Mouse (Mus musculus): ENCODE data around the gene P2rx4. TPM values are rescaled to one million over a fixed set of nuclear protein-coding genes. Genes with fewer than 3 reads are reported as not detected.

Gene P2rx4
- polyA plus RNA-seq, 1 experiment from 2014 or later, result 20.1 TPM

DNA sequence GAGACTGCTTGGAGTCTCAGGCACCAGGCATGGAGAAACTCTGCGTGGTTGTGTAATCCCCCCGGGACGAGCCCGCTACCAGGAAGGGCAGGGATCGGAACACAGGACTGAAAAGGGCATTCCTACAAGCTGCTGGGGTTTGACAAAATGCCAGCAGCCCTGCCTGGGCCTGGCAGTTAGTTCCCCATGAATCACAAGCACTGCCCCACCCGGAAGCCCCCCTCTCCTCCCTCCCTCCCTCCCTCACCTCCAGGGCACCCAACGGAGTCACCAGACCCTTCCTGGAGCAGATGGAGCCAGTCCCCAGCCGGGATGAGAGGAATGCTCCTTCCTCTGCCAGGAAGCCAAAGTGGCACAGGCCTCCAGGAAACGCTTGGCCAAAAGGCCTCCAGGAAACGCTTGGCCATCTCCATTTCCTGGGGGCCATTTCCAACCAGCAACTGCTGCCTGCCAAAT lies 63.5 kb downstream of the P2rx4 start:
- Histone ChIP-seq H3K4me2 (ENCODE audit: low read depth, low read length) (0 out of 2 replicates have a peak overlapping the region, but pooled peaks have one; percentile 8), H3K36me3 (ENCODE audit: control insufficient read depth, insufficient read depth, low read length) (0 out of 2 replicates have a peak, but pooled peaks cover 7% of the 10 kb centered on the region), H3K4me3 (ENCODE audit: low read depth, low read length) (no peak overlapping the region), H3K9me3 (ENCODE audit: control insufficient read depth, low read length) (no peaks in the 10 kb centered on the region), H3K27me3 (replicated peaks; ENCODE audit: control insufficient read depth, insufficient read depth, low read length) (no peaks in the 10 kb centered on the region), H3K27ac (replicated peaks; ENCODE audit: low read depth, low read length) (peak overlapping the region; percentile 82), H3K9ac (ENCODE audit: low read depth, low read length) (peak overlapping the region; percentile 35; the same call in 1 of the 2 replicates), H3K4me1 (ENCODE audit: control insufficient read depth, insufficient read depth, low read length) (peaks cover 13% of the 10 kb centered on the region)
- peak; percentile 70 for DNase-seq (ENCODE audit: low spot score)
- WGBS, result 50% methylated on average over 9 of the region's 10 CpGs
- ATAC-seq (ENCODE audit: low read depth), result 0 out of 2 replicates have a peak, but pooled peaks have one; percentile 34

GRCm38 (mm10) chr5:122771428-122771827 lies 64.1 kb downstream of the P2rx4 start:
- no peaks in the 10 kb centered on the region for H3K27me3 ChIP-seq (replicated peaks; ENCODE audit: control insufficient read depth, insufficient read depth, low read length)
- H3K4me1 ChIP-seq (ENCODE audit: control insufficient read depth, insufficient read depth, low read length), result peaks cover 13% of the 10 kb centered on the region
- H3K4me3 ChIP-seq (ENCODE audit: low read depth, low read length), result no peak overlapping the region
- WGBS, result 83% methylated on average over 9 of the region's 9 CpGs
- no peaks in the 10 kb centered on the region for H3K9me3 ChIP-seq (ENCODE audit: control insufficient read depth, low read length)
- no peak overlapping the region for H3K4me2 ChIP-seq (ENCODE audit: low read depth, low read length)
- H3K27ac ChIP-seq (replicated peaks; ENCODE audit: low read depth, low read length), result no peak overlapping the region
- DNase-seq (ENCODE audit: low spot score) (no peak), ATAC-seq (ENCODE audit: low read depth) (no peak)
- no peak overlapping the region for H3K9ac ChIP-seq (ENCODE audit: low read depth, low read length)
- H3K36me3 ChIP-seq (ENCODE audit: control insufficient read depth, insufficient read depth, low read length), result 0 out of 2 replicates have a peak, but pooled peaks cover 7% of the 10 kb centered on the region

DNA sequence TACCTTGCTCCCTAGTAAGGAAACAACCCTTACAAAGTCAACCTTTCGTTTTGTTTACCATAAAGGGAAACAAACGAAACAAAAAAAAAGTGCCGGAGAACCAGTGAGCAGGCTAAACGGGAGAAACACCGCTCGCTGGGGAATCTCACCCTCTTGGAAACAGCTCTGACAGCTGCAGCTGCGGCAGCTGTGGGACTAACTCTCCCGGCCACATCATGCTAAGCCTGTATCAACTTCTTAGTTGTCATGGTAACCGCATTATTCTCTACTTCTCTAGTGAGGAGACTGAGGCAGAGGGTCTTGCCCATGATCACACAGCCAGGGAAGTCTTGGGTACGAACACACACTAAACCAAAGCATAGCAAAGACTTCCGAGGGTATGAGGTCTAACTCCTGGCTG lies 66.4 kb downstream of the P2rx4 start:
- no peak overlapping the region for H3K4me3 ChIP-seq (ENCODE audit: low read depth, low read length)
- DNase-seq (ENCODE audit: low spot score) (peak; percentile 36), ATAC-seq (ENCODE audit: low read depth) (no peak)
- WGBS, result 83% methylated on average over 11 of the region's 11 CpGs
- no peaks in the 10 kb centered on the region for H3K27me3 ChIP-seq (replicated peaks; ENCODE audit: control insufficient read depth, insufficient read depth, low read length)
- H3K9me3 ChIP-seq (ENCODE audit: control insufficient read depth, low read length), result no peaks in the 10 kb centered on the region
- H3K4me2 ChIP-seq (ENCODE audit: low read depth, low read length), result no peak overlapping the region
- no peak overlapping the region for H3K27ac ChIP-seq (replicated peaks; ENCODE audit: low read depth, low read length)
- H3K4me1 ChIP-seq (ENCODE audit: control insufficient read depth, insufficient read depth, low read length), result peaks cover 13% of the 10 kb centered on the region
- H3K36me3 ChIP-seq (ENCODE audit: control insufficient read depth, insufficient read depth, low read length), result no peaks in the 10 kb centered on the region
- no peak overlapping the region for H3K9ac ChIP-seq (ENCODE audit: low read depth, low read length)

DNA sequence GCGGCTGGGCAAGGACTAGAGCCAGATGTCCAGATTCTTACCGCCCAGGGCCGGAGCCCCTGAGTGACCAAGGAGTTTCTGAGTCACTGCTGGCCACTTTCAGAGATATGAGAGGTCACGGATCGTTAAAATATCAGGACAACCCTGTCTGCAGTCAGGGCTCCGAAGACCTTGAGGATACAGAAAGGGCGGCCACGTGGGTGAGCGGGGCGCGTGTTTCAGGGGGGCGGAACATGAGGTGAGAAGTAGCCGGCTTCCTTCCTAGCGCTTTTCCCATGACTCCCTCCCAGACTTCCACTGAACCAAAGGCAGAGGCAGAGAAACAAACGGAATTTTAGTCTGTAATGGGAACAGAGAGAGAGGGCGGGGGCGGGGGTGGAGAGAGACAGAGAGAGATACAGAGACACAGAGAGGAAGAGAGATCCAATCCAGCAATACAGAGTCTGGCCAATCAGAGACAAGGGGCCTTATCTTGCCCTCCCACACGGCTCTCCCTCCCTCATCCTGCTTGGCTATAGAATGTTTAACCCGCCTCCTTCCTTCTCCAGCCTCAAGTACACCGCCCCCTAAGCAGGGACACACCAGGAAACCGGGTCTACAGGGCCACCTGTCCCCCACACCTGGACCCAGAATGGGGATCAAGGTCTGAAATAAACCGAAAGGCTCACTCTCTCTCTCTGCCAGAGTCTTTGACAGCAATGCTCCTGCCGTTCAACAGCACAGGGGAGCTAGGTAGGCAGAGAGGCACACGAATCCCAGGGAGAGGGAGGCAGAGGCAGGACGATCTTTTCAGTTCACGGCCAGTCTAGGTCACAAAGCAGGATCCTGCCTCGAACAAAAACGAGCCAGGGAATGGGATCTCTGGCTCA lies 67.6 kb downstream of the P2rx4 start:
- no peaks in the 10 kb centered on the region for H3K36me3 ChIP-seq (ENCODE audit: control insufficient read depth, insufficient read depth, low read length)
- H3K4me3 ChIP-seq (ENCODE audit: low read depth, low read length), result no peak overlapping the region
- no peak overlapping the region for H3K27ac ChIP-seq (replicated peaks; ENCODE audit: low read depth, low read length)
- H3K4me1 ChIP-seq (ENCODE audit: control insufficient read depth, insufficient read depth, low read length), result peaks cover 16% of the 10 kb centered on the region
- no peak for ATAC-seq (ENCODE audit: low read depth)
- WGBS, result 82% methylated on average over 26 of the region's 28 CpGs
- H3K27me3 ChIP-seq (replicated peaks; ENCODE audit: control insufficient read depth, insufficient read depth, low read length), result no peaks in the 10 kb centered on the region
- H3K9ac ChIP-seq (ENCODE audit: low read depth, low read length), result no peak overlapping the region
- no peak for DNase-seq (ENCODE audit: low spot score)
- no peaks in the 10 kb centered on the region for H3K9me3 ChIP-seq (ENCODE audit: control insufficient read depth, low read length)
- no peak overlapping the region for H3K4me2 ChIP-seq (ENCODE audit: low read depth, low read length)

DNA sequence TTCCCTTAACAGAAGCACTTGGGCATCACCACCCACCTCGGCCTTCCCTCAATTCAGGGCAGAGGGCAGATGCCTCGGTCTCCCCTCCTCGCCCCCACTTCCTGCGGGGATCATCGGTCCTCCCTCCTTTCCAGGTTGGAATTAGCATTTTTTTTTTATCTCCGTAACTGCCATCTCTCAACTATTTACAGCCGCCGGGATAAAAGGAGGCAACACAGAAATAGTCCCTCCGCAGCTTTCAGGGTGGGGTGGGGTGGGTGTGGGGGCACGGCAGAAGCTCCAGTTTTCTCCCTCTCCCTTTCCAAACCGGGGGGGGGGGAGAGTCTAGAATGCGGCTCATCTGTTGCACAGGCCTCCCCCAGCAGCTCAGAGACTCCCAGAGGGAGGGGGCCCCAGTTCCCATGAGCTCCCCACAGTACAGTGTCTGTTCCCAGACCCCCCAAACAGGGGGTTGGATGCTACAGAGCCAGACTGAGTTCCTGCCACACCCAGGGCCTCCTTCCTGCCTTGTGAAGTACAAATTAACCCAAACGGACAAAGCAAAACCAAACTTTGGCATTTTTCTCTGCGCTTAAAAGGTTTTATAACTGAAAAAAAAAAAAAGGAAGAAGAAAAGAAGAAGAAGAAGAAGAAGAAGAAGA lies 68.4 kb downstream of the P2rx4 start:
- no peak overlapping the region for H3K9ac ChIP-seq (ENCODE audit: low read depth, low read length)
- DNase-seq (ENCODE audit: low spot score), result no peak
- peaks cover 9% of the 10 kb centered on the region for H3K4me1 ChIP-seq (ENCODE audit: control insufficient read depth, insufficient read depth, low read length)
- ATAC-seq (ENCODE audit: low read depth), result no peak
- H3K36me3 ChIP-seq (ENCODE audit: control insufficient read depth, insufficient read depth, low read length), result no peaks in the 10 kb centered on the region
- no peak overlapping the region for H3K4me2 ChIP-seq (ENCODE audit: low read depth, low read length)
- no peak overlapping the region for H3K4me3 ChIP-seq (ENCODE audit: low read depth, low read length)
- H3K9me3 ChIP-seq (ENCODE audit: control insufficient read depth, low read length), result no peaks in the 10 kb centered on the region
- no peak overlapping the region for H3K27ac ChIP-seq (replicated peaks; ENCODE audit: low read depth, low read length)
- WGBS, result 74% methylated on average over 14 of the region's 14 CpGs
- no peaks in the 10 kb centered on the region for H3K27me3 ChIP-seq (replicated peaks; ENCODE audit: control insufficient read depth, insufficient read depth, low read length)

- no peak for ATAC-seq (ENCODE audit: low read depth)
Measured at GRCm38 (mm10) chr5:122777322-122777721, 70.0 kb downstream of the P2rx4 start.

GRCm38 (mm10) chr5:122778231-122779226 lies 71.2 kb downstream of the P2rx4 start:
- DNase-seq (ENCODE audit: low spot score) (no peak), ATAC-seq (ENCODE audit: low read depth) (peak; percentile 56)
- Histone ChIP-seq H3K4me1 (ENCODE audit: control insufficient read depth, insufficient read depth, low read length) (peaks cover 3% of the 10 kb centered on the region; the same call in 1 of the 2 replicates), H3K4me3 (ENCODE audit: low read depth, low read length) (peak overlapping the region; percentile 78), H3K4me2 (ENCODE audit: low read depth, low read length) (peak overlapping the region; percentile 98), H3K27ac (replicated peaks; ENCODE audit: low read depth, low read length) (peak overlapping the region; percentile 88; the same call in 1 of the 2 replicates), H3K9ac (ENCODE audit: low read depth, low read length) (peak overlapping the region; percentile 87), H3K27me3 (replicated peaks; ENCODE audit: control insufficient read depth, insufficient read depth, low read length) (no peaks in the 10 kb centered on the region), H3K36me3 (ENCODE audit: control insufficient read depth, insufficient read depth, low read length) (no peaks in the 10 kb centered on the region), H3K9me3 (ENCODE audit: control insufficient read depth, low read length) (no peaks in the 10 kb centered on the region)
- WGBS, result 5% methylated on average over 11 of the region's 55 CpGs

More at GRCm38 (mm10) chr5:122777322-122777721, 70.0 kb downstream of the P2rx4 start:
- Histone ChIP-seq H3K4me3 (ENCODE audit: low read depth, low read length) (no peak overlapping the region), H3K27ac (replicated peaks; ENCODE audit: low read depth, low read length) (no peak overlapping the region), H3K4me1 (ENCODE audit: control insufficient read depth, insufficient read depth, low read length) (peaks cover 3% of the 10 kb centered on the region; the same call in 1 of the 2 replicates), H3K36me3 (ENCODE audit: control insufficient read depth, insufficient read depth, low read length) (no peaks in the 10 kb centered on the region), H3K9me3 (ENCODE audit: control insufficient read depth, low read length) (no peaks in the 10 kb centered on the region), H3K4me2 (ENCODE audit: low read depth, low read length) (no peak overlapping the region), H3K9ac (ENCODE audit: low read depth, low read length) (no peak overlapping the region), H3K27me3 (replicated peaks; ENCODE audit: control insufficient read depth, insufficient read depth, low read length) (no peaks in the 10 kb centered on the region)
- WGBS, result 47% methylated on average over 2 of the region's 2 CpGs
- no peak for DNase-seq (ENCODE audit: low spot score)
